Mouse (Mus musculus) forebrain, embryonic 13.5 days (tissue): ENCODE measurements at regions not wholly inside any gene's neighbourhood (a gene's known extent, or its start where the extent isn't known, plus 50 kb on each side); places are given as distances from the start of the nearest gene placed in this dataset.

Experiments used
- ATAC-seq: fragments of 200-750 bp; cut with Nextera tagmentation; 2 replicates; pipeline ENCODE4 v1.8.0; 2017
- H3K27ac ChIP-seq: fragments of 300-500 bp; sonication (generic); 2 replicates; pipeline ENCODE4 v1.5.1; 2015; ENCODE audit warnings: inconsistent platforms, mild to moderate bottlenecking, moderate library complexity
- H3K27me3 ChIP-seq: fragments of 300-500 bp; sonication (generic); 2 replicates; pipeline ENCODE4 v1.6.1; 2015; ENCODE audit warnings: mild to moderate bottlenecking, inconsistent platforms
- H3K36me3 ChIP-seq: fragments of 300-500 bp; sonication (generic); 2 replicates; pipeline ENCODE4 v1.6.1; 2015; ENCODE audit warnings: mild to moderate bottlenecking, inconsistent platforms; ENCODE audit not compliant: poor library complexity, severe bottlenecking
- H3K4me1 ChIP-seq: fragments of 300-500 bp; sonication (generic); 2 replicates; pipeline ENCODE4 v1.6.1; 2015; ENCODE audit warnings: inconsistent platforms
- H3K4me2 ChIP-seq: fragments of 300-500 bp; sonication (generic); 2 replicates; pipeline ENCODE4 v1.6.1; 2015; ENCODE audit warnings: inconsistent platforms, mild to moderate bottlenecking, moderate library complexity
- H3K4me3 ChIP-seq: fragments of 300-500 bp; sonication (generic); 2 replicates; pipeline ENCODE4 v1.5.1; 2015; ENCODE audit warnings: mild to moderate bottlenecking, inconsistent platforms
- H3K9ac ChIP-seq: fragments of 300-500 bp; sonication (generic); 2 replicates; pipeline ENCODE4 v1.6.1; 2015; ENCODE audit warnings: mild to moderate bottlenecking, inconsistent platforms
- H3K9me3 ChIP-seq: fragments of 300-500 bp; sonication (generic); replicated peaks from 2 replicates; pipeline ENCODE4 v1.6.1; 2016; ENCODE audit warnings: inconsistent platforms
- WGBS: fragments of 180-500 bp; shearing (Covaris S2); methylation state at CpG from one replicate; pipeline ENCODE4 v1.1.7; 2015; 5-methylcytosine and 5-hydroxymethylcytosine counted together

DNA sequence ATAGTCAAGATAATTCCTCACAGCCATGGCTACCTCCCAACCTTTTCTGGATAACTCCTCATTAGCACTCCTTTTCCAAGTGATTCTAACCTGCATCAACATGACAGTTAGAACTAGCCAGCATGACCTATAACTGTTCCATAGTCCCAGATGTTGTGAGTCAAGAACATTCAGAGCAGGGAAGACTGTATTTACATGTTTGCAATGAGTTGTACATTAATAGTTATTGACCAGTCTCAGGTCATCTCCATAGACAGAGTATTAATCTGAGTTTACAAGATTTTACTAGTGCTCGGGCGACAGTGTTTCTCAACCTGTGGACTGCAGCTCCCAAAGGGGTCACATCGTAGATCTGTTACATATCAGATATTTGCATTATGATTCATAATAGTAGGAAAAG is 1515.3 kb downstream of the Slc22a22 start:
- H3K36me3 ChIP-seq, result no peaks in the 10 kb centered on the region
- no peak for ATAC-seq
- no peak overlapping the region for H3K4me3 ChIP-seq
- no peak overlapping the region for H3K9ac ChIP-seq
- H3K27me3 ChIP-seq, result no peaks in the 10 kb centered on the region
- no peaks in the 10 kb centered on the region for H3K9me3 ChIP-seq
- WGBS, result 93% methylated on average over 3 of the region's 3 CpGs
- H3K4me2 ChIP-seq, result no peak overlapping the region
- H3K4me1 ChIP-seq, result no peaks in the 10 kb centered on the region
- H3K27ac ChIP-seq, result no peak overlapping the region
